Mouse (Mus musculus) neural tube, embryonic 13.5 days (tissue): ENCODE measurements around the gene Smyd3. TPM values are rescaled to one million over a fixed set of nuclear protein-coding genes. Genes with fewer than 3 reads are reported as not detected.

Source experiments
- ATAC-seq: fragments of 200-750 bp; cut with Nextera tagmentation; 2 replicates; pipeline ENCODE4 v1.8.0; 2017; ENCODE audit warnings: low read depth, mild to moderate bottlenecking, moderate TSS enrichment, moderate library complexity
- H3K27ac ChIP-seq: fragments of 300-500 bp; sonication (generic); replicated peaks from 2 replicates; pipeline ENCODE4 v1.5.1; 2015; ENCODE audit warnings: moderate library complexity, mild to moderate bottlenecking, inconsistent platforms
- H3K27me3 ChIP-seq: fragments of 300-500 bp; sonication (generic); 2 replicates; pipeline ENCODE4 v1.6.1; 2015; ENCODE audit warnings: mild to moderate bottlenecking, inconsistent platforms
- H3K36me3 ChIP-seq: fragments of 300-500 bp; sonication (generic); 2 replicates; pipeline ENCODE4 v1.6.1; 2015; ENCODE audit warnings: mild to moderate bottlenecking, inconsistent platforms
- H3K4me1 ChIP-seq: fragments of 300-500 bp; sonication (generic); replicated peaks from 2 replicates; pipeline ENCODE4 v1.6.1; 2015; ENCODE audit warnings: inconsistent platforms
- H3K4me2 ChIP-seq: fragments of 300-500 bp; sonication (generic); 2 replicates; pipeline ENCODE4 v1.6.1; 2015; ENCODE audit warnings: inconsistent platforms, mild to moderate bottlenecking, moderate library complexity
- H3K4me3 ChIP-seq: fragments of 300-500 bp; sonication (generic); 2 replicates; pipeline ENCODE4 v1.5.1; 2015; ENCODE audit warnings: mild to moderate bottlenecking, inconsistent platforms
- H3K9ac ChIP-seq: fragments of 300-500 bp; sonication (generic); 2 replicates; pipeline ENCODE4 v1.6.1; 2015; ENCODE audit warnings: moderate library complexity, mild to moderate bottlenecking, inconsistent platforms
- H3K9me3 ChIP-seq: fragments of 300-500 bp; sonication (generic); 2 replicates; pipeline ENCODE4 v1.6.1; 2016; ENCODE audit warnings: inconsistent platforms
- WGBS: fragments of 180-500 bp; shearing (Covaris S2); methylation state at CpG from one replicate; pipeline ENCODE4 v1.1.7; 2015; 5-methylcytosine and 5-hydroxymethylcytosine counted together
- polyA plus RNA-seq: library from polyadenylated mRNA; unstranded; fragments of >200 nt; fragmentation: Nextera tagmentation; extraction: Ambion mirVana; gene quantifications from 2 replicates; pipeline ENCODE4 v1.2.1, GENCODE M21; 2015

Gene Smyd3
- polyA plus RNA-seq, 1 experiment from 2014 or later, result 19.7 TPM

GRCm38 (mm10) chr1:179054385-179055116 is 463.3 kb downstream of the Smyd3 start:
- Histone ChIP-seq H3K36me3 (no peaks in the 10 kb centered on the region), H3K27ac (no peak overlapping the region), H3K4me2 (no peak overlapping the region), H3K4me3 (no peak overlapping the region), H3K4me1 (peaks cover 10% of the 10 kb centered on the region; the same call in 1 of the 2 replicates), H3K9ac (no peak overlapping the region), H3K27me3 (0 out of 2 replicates have a peak, but pooled peaks cover 10% of the 10 kb centered on the region), H3K9me3 (no peaks in the 10 kb centered on the region)
- no peak for ATAC-seq
- 56% methylated on average over 7 of the region's 7 CpGs for WGBS

GRCm38 (mm10) chr1:179052545-179053180 is 465.2 kb downstream of the Smyd3 start:
- 0 out of 2 replicates have a peak, but pooled peaks cover 6% of the 10 kb centered on the region for H3K4me1 ChIP-seq
- 92% methylated on average over 6 of the region's 6 CpGs for WGBS
- H3K36me3 ChIP-seq, result no peaks in the 10 kb centered on the region
- H3K4me3 ChIP-seq, result no peak overlapping the region
- no peaks in the 10 kb centered on the region for H3K27me3 ChIP-seq
- H3K9ac ChIP-seq, result no peak overlapping the region
- ATAC-seq, result no peak
- H3K9me3 ChIP-seq, result no peaks in the 10 kb centered on the region
- no peak overlapping the region for H3K27ac ChIP-seq
- no peak overlapping the region for H3K4me2 ChIP-seq

GRCm38 (mm10) chr1:179047931-179048596 is 469.8 kb downstream of the Smyd3 start:
- no peaks in the 10 kb centered on the region for H3K9me3 ChIP-seq
- peaks cover 24% of the 10 kb centered on the region for H3K4me1 ChIP-seq
- H3K36me3 ChIP-seq, result no peaks in the 10 kb centered on the region
- H3K4me3 ChIP-seq, result no peak overlapping the region
- no peak overlapping the region for H3K9ac ChIP-seq
- no peak overlapping the region for H3K4me2 ChIP-seq
- no peak overlapping the region for H3K27ac ChIP-seq
- 92% methylated on average over 13 of the region's 13 CpGs for WGBS
- ATAC-seq, result no peak
- H3K27me3 ChIP-seq, result no peaks in the 10 kb centered on the region

- Histone ChIP-seq H3K9me3 (no peaks in the 10 kb centered on the region), H3K27ac (no peak overlapping the region), H3K36me3 (no peaks in the 10 kb centered on the region), H3K9ac (no peak overlapping the region), H3K27me3 (no peaks in the 10 kb centered on the region), H3K4me1 (peaks cover 24% of the 10 kb centered on the region), H3K4me3 (no peak overlapping the region), H3K4me2 (no peak overlapping the region)
- no peak for ATAC-seq
- WGBS, result 67% methylated on average over 17 of the region's 17 CpGs
Observed at GRCm38 (mm10) chr1:179045856-179046714, 471.8 kb downstream of the Smyd3 start.

- Histone ChIP-seq H3K27ac (no peak overlapping the region), H3K27me3 (no peaks in the 10 kb centered on the region), H3K36me3 (no peaks in the 10 kb centered on the region), H3K4me2 (no peak overlapping the region), H3K9me3 (no peaks in the 10 kb centered on the region), H3K9ac (no peak overlapping the region), H3K4me1 (peaks cover 24% of the 10 kb centered on the region), H3K4me3 (no peak overlapping the region)
- ATAC-seq, result no peak
- WGBS, result 80% methylated on average over 5 of the region's 5 CpGs
Observed at GRCm38 (mm10) chr1:179044165-179044564, 473.7 kb downstream of the Smyd3 start.

GRCm38 (mm10) chr1:179043644-179044043 is 474.2 kb downstream of the Smyd3 start:
- 60% methylated on average over 12 of the region's 12 CpGs for WGBS
- H3K9ac ChIP-seq, result no peak overlapping the region; the same call in 1 of the 2 replicates
- H3K36me3 ChIP-seq, result no peaks in the 10 kb centered on the region
- ATAC-seq, result no peak
- no peak overlapping the region for H3K4me2 ChIP-seq
- peaks cover 24% of the 10 kb centered on the region for H3K4me1 ChIP-seq
- no peaks in the 10 kb centered on the region for H3K9me3 ChIP-seq
- no peak overlapping the region for H3K4me3 ChIP-seq
- H3K27me3 ChIP-seq, result no peaks in the 10 kb centered on the region
- no peak overlapping the region for H3K27ac ChIP-seq

- 78% methylated on average over 8 of the region's 8 CpGs for WGBS
- H3K27me3 ChIP-seq, result no peaks in the 10 kb centered on the region
- no peaks in the 10 kb centered on the region for H3K9me3 ChIP-seq
- peaks cover 24% of the 10 kb centered on the region for H3K4me1 ChIP-seq
- 0 out of 2 replicates have a peak, but pooled peaks have one; percentile 48 for ATAC-seq
- H3K4me2 ChIP-seq, result no peak overlapping the region
- H3K36me3 ChIP-seq, result no peaks in the 10 kb centered on the region
- H3K9ac ChIP-seq, result no peak overlapping the region
- no peak overlapping the region for H3K4me3 ChIP-seq
- H3K27ac ChIP-seq, result no peak overlapping the region
Observed at GRCm38 (mm10) chr1:179041905-179042337, 475.9 kb downstream of the Smyd3 start.

GRCm38 (mm10) chr1:179041231-179041904 is 476.5 kb downstream of the Smyd3 start:
- no peaks in the 10 kb centered on the region for H3K9me3 ChIP-seq
- H3K4me3 ChIP-seq, result no peak overlapping the region
- H3K4me2 ChIP-seq, result no peak overlapping the region
- 87% methylated on average over 14 of the region's 14 CpGs for WGBS
- H3K4me1 ChIP-seq, result peaks cover 23% of the 10 kb centered on the region
- H3K36me3 ChIP-seq, result no peaks in the 10 kb centered on the region
- no peak overlapping the region for H3K9ac ChIP-seq
- no peak overlapping the region for H3K27ac ChIP-seq
- ATAC-seq, result no peak
- H3K27me3 ChIP-seq, result no peaks in the 10 kb centered on the region

GRCm38 (mm10) chr1:179038801-179039200 is 479.0 kb downstream of the Smyd3 start:
- ATAC-seq, result no peak
- no peaks in the 10 kb centered on the region for H3K27me3 ChIP-seq
- 94% methylated on average over 4 of the region's 4 CpGs for WGBS
- H3K4me3 ChIP-seq, result no peak overlapping the region
- no peak overlapping the region for H3K27ac ChIP-seq
- H3K9me3 ChIP-seq, result no peaks in the 10 kb centered on the region
- peaks cover 7% of the 10 kb centered on the region for H3K4me1 ChIP-seq
- no peak overlapping the region for H3K9ac ChIP-seq
- H3K36me3 ChIP-seq, result no peaks in the 10 kb centered on the region
- H3K4me2 ChIP-seq, result no peak overlapping the region

GRCm38 (mm10) chr1:179032947-179033346 is 484.9 kb downstream of the Smyd3 start:
- Histone ChIP-seq H3K9ac (no peak overlapping the region), H3K27me3 (no peaks in the 10 kb centered on the region), H3K36me3 (no peaks in the 10 kb centered on the region), H3K4me2 (no peak overlapping the region), H3K4me3 (no peak overlapping the region), H3K9me3 (no peaks in the 10 kb centered on the region), H3K4me1 (no peaks in the 10 kb centered on the region), H3K27ac (no peak overlapping the region)
- ATAC-seq, result no peak
- 93% methylated on average over 2 of the region's 2 CpGs for WGBS

- H3K4me2 ChIP-seq, result no peak overlapping the region
- H3K27ac ChIP-seq, result no peak overlapping the region
- no peak for ATAC-seq
- no peaks in the 10 kb centered on the region for H3K27me3 ChIP-seq
- H3K9me3 ChIP-seq, result no peaks in the 10 kb centered on the region
- 95% methylated on average over 5 of the region's 5 CpGs for WGBS
- H3K4me3 ChIP-seq, result no peak overlapping the region
- H3K36me3 ChIP-seq, result no peaks in the 10 kb centered on the region
- H3K9ac ChIP-seq, result no peak overlapping the region
- H3K4me1 ChIP-seq, result no peaks in the 10 kb centered on the region
Observed at GRCm38 (mm10) chr1:179031581-179031980, 486.3 kb downstream of the Smyd3 start.
